Comparison of ENCODE assay signal across 21 mouse cellular contexts in the genomic region with DNA sequence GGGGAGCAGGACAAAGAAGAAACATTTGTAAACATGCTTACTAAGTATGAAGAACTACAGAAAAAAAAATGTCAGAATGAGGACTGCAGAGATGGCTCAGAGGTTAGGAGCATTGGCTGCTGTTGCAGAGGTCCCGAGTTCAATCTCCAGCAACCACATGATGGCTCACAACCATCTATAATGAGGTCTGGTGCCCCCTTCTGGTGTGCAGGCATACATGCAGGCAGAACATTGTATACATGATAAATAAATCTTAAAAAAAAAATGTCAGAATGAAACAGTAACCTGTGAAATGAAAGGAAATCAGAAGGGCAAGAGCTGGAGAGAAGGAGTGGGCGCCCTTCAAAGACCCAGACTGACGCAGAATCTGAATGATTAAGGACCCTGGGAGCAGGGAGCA. TPM values are rescaled to one million over a fixed set of nuclear protein-coding genes. Genes with fewer than 3 reads are reported as not detected.
DNase-seq lines count a peak whose midpoint lies in the region; ATAC-seq and TF ChIP-seq lines count a peak whose summit lies in the region.
"Had no signal": no experiment of that assay in that cellular context is flagged by ENCODE, and none has a peak within 500 bp of the region (broad histone marks: within the 10 kb centered on the region; RNA-seq: fewer than 3 reads in every experiment).

No protein-coding gene starts in this region.

- H3K4me3 ChIP-seq in hindbrain, postnatal 0 days (ENCODE audit: low read length) = no peak overlapping the region
- no peak overlapping the region for H3K4me3 ChIP-seq in hindbrain, embryonic 13.5 days
- H3K4me3 ChIP-seq in liver, embryonic 11.5 days (ENCODE audit: low read depth, low read length) = no peak overlapping the region
- H3K4me3 ChIP-seq in E14TG2a.4 (replicated peaks; ENCODE audit: low read length) = no peak overlapping the region
- no peak overlapping the region for H3K4me3 ChIP-seq in liver, embryonic 14.5 days (ENCODE audit: insufficient read depth in 1 of 2, low read depth in 2 of 2, low read length in 2 of 2)
- H3K4me3 ChIP-seq in midbrain, embryonic 15.5 days = no peak overlapping the region
- H3K4me3 ChIP-seq: hindbrain, embryonic 12.5 days; limb, embryonic 10.5 days had no signal

- H3K4me1 ChIP-seq in hindbrain, postnatal 0 days (ENCODE audit: insufficient read depth, low read length) = no peaks in the 10 kb centered on the region
- H3K4me1 ChIP-seq in hindbrain, embryonic 13.5 days (replicated peaks) = peaks cover 11% of the 10 kb centered on the region
- H3K4me1 ChIP-seq in liver, embryonic 11.5 days (replicated peaks; ENCODE audit: control insufficient read depth, insufficient read depth, low read length) = peaks cover 6% of the 10 kb centered on the region; the same call in 1 of the 2 replicates
- peaks cover 27% of the 10 kb centered on the region for H3K4me1 ChIP-seq in E14TG2a.4 (replicated peaks; ENCODE audit: low read depth, low read length)
- peaks cover 6 to 10% of the 10 kb centered on the region in 2 experiments; a peak in 3 of 4 replicates for H3K4me1 ChIP-seq in liver, embryonic 14.5 days (replicated peaks; ENCODE audit: control insufficient read depth in 2 of 2, insufficient read depth in 2 of 2, low read length in 1 of 2)
- peaks cover 12% of the 10 kb centered on the region for H3K4me1 ChIP-seq in midbrain, embryonic 15.5 days

- TF ChIP-seq EP300 in liver, embryonic 14.5 days (IDR thresholded peaks at IDR 0.05; ENCODE audit: low read depth) = no peak

- H3K9me3 ChIP-seq in hindbrain, postnatal 0 days (ENCODE audit: low read length) = no peaks in the 10 kb centered on the region
- H3K9me3 ChIP-seq in hindbrain, embryonic 13.5 days = no peaks in the 10 kb centered on the region
- H3K9me3 ChIP-seq in liver, embryonic 11.5 days (ENCODE audit: control insufficient read depth, low read length) = no peaks in the 10 kb centered on the region
- no peaks in the 10 kb centered on the region for H3K9me3 ChIP-seq in E14TG2a.4 (ENCODE audit: low read length)
- H3K9me3 ChIP-seq in liver, embryonic 14.5 days (ENCODE audit: control insufficient read depth, low read length) = no peaks in the 10 kb centered on the region
- H3K9me3 ChIP-seq in midbrain, embryonic 15.5 days = no peaks in the 10 kb centered on the region
- H3K9me3 ChIP-seq: hindbrain, embryonic 12.5 days; limb, embryonic 10.5 days; liver, embryonic 15.5 days had no signal

- no peak for ATAC-seq in hindbrain, postnatal 0 days
- ATAC-seq in hindbrain, embryonic 13.5 days (ENCODE audit: low FRiP score) = no peak
- ATAC-seq in liver, embryonic 11.5 days (replicated peaks; ENCODE audit: low FRiP score) = no peak
- ATAC-seq in liver, embryonic 14.5 days (ENCODE audit: insufficient read depth) = no peak
- ATAC-seq in midbrain, embryonic 15.5 days (replicated peaks) = no peak
- ATAC-seq: activated CD4-positive, CD25-positive, alpha-beta regulatory T cell, adult 4 months; forebrain, embryonic 16.5 days; intestine, embryonic 16.5 days had no signal

- 91% methylated on average over 3 of the region's 3 CpGs for WGBS in hindbrain, postnatal 0 days
- WGBS in hindbrain, embryonic 13.5 days = 84% methylated on average over 3 of the region's 3 CpGs
- 76% methylated on average over 3 of the region's 3 CpGs for WGBS in liver, embryonic 11.5 days
- 73% methylated on average over 3 of the region's 3 CpGs for WGBS in liver, embryonic 14.5 days (ENCODE audit: insufficient replicate concordance)
- WGBS in midbrain, embryonic 15.5 days = 93% methylated on average over 3 of the region's 3 CpGs

- no peak overlapping the region for H3K4me2 ChIP-seq in hindbrain, postnatal 0 days (ENCODE audit: low read depth, low read length)
- H3K4me2 ChIP-seq in hindbrain, embryonic 13.5 days = no peak overlapping the region
- peak overlapping the region; percentile 31; the same call in 1 of the 2 replicates for H3K4me2 ChIP-seq in liver, embryonic 11.5 days
- H3K4me2 ChIP-seq in liver, embryonic 14.5 days (ENCODE audit: low read depth) = no peak overlapping the region
- no peak overlapping the region for H3K4me2 ChIP-seq in midbrain, embryonic 15.5 days
- H3K4me2 ChIP-seq: heart, embryonic 11.5 days; hindbrain, embryonic 12.5 days had no signal

- no peaks in the 10 kb centered on the region for H3K27me3 ChIP-seq in hindbrain, postnatal 0 days (ENCODE audit: insufficient read depth, low read length)
- H3K27me3 ChIP-seq in hindbrain, embryonic 13.5 days = no peaks in the 10 kb centered on the region
- no peaks in the 10 kb centered on the region for H3K27me3 ChIP-seq in liver, embryonic 11.5 days (replicated peaks; ENCODE audit: control insufficient read depth, insufficient read depth, low read length)
- H3K27me3 ChIP-seq in E14TG2a.4 (ENCODE audit: insufficient read depth, low read length) = no peaks in the 10 kb centered on the region
- H3K27me3 ChIP-seq in liver, embryonic 14.5 days (ENCODE audit: control insufficient read depth, insufficient read depth, low read length) = no peaks in the 10 kb centered on the region
- no peaks in the 10 kb centered on the region for H3K27me3 ChIP-seq in midbrain, embryonic 15.5 days (replicated peaks)
- H3K27me3 ChIP-seq: hindbrain, embryonic 12.5 days; liver, embryonic 15.5 days had no signal

- H3K9ac ChIP-seq in hindbrain, postnatal 0 days (replicated peaks; ENCODE audit: low read length) = no peak overlapping the region
- no peak overlapping the region for H3K9ac ChIP-seq in hindbrain, embryonic 13.5 days
- H3K9ac ChIP-seq in liver, embryonic 11.5 days (ENCODE audit: low read depth, low read length) = no peak overlapping the region
- no peak overlapping the region for H3K9ac ChIP-seq in liver, embryonic 14.5 days (replicated peaks)
- H3K9ac ChIP-seq in midbrain, embryonic 15.5 days = no peak overlapping the region
- H3K9ac ChIP-seq: hindbrain, embryonic 12.5 days; liver, embryonic 15.5 days had no signal

- no peak overlapping the region for H3K27ac ChIP-seq in hindbrain, postnatal 0 days
- no peak overlapping the region for H3K27ac ChIP-seq in hindbrain, embryonic 13.5 days
- no peak overlapping the region for H3K27ac ChIP-seq in liver, embryonic 11.5 days (ENCODE audit: low read depth, low read length)
- no peak overlapping the region for H3K27ac ChIP-seq in liver, embryonic 14.5 days
- H3K27ac ChIP-seq in midbrain, embryonic 15.5 days = no peak overlapping the region
- H3K27ac ChIP-seq: hindbrain, embryonic 12.5 days; limb, embryonic 10.5 days; liver, embryonic 15.5 days had no signal

- no peak for DNase-seq in hindbrain, postnatal 0 days (ENCODE audit: low spot score)
- no peak for DNase-seq in liver, embryonic 11.5 days (ENCODE audit: low spot score)
- DNase-seq in liver = no peak
- no peak for DNase-seq in liver, embryonic 14.5 days (ENCODE audit: low read depth in 3 of 3, low spot score in 3 of 3)
- DNase-seq: adrenal gland, postnatal 10 days; B cell, adult 2 months; cerebellum, adult 11 months; cerebellum, postnatal 14 days; embryo, embryonic 11 days; heart, postnatal 10 days; right cerebral cortex, postnatal 4 days had no signal

- TF ChIP-seq CTCF in hindbrain, postnatal 0 days (IDR thresholded peaks at IDR 0.05; ENCODE audit: low read depth) = peak; percentile 41
- TF ChIP-seq CTCF in E14TG2a.4 (conservative IDR thresholded peaks at IDR 0.05; ENCODE audit: low read length) = peak; percentile 72
- peak; percentile 48 for TF ChIP-seq CTCF in liver, embryonic 14.5 days (IDR thresholded peaks at IDR 0.05; ENCODE audit: low read depth)

- no peaks in the 10 kb centered on the region for H3K36me3 ChIP-seq in hindbrain, postnatal 0 days (ENCODE audit: insufficient read depth, low read length)
- H3K36me3 ChIP-seq in hindbrain, embryonic 13.5 days = peaks cover 1% of the 10 kb centered on the region; the same call in 1 of the 2 replicates
- no peaks in the 10 kb centered on the region for H3K36me3 ChIP-seq in liver, embryonic 11.5 days (ENCODE audit: control insufficient read depth, insufficient read depth, low read length)
- peaks cover 9% of the 10 kb centered on the region for H3K36me3 ChIP-seq in E14TG2a.4 (ENCODE audit: insufficient read depth, low read length)
- no peaks in the 10 kb centered on the region; the same call in 1 of the 2 replicates for H3K36me3 ChIP-seq in liver, embryonic 14.5 days (replicated peaks; ENCODE audit: control insufficient read depth, insufficient read depth, low read depth)
- no peaks in the 10 kb centered on the region for H3K36me3 ChIP-seq in midbrain, embryonic 15.5 days (replicated peaks)

RNA-seq across cellular contexts. Expression of a gene that starts 1.7 kb away (rescaled TPM):
- total RNA-seq in hindbrain, postnatal 0 days (2014; rRNA removed) = 7.2 and 11.3 TPM in 2 replicates
- 2.9 and 3.3 TPM in 2 replicates for polyA plus RNA-seq in hindbrain, postnatal 0 days (2015; fragmentation: Nextera tagmentation; extraction: Ambion mirVana)
- polyA plus RNA-seq in hindbrain, embryonic 13.5 days (2015; fragmentation: Nextera tagmentation; extraction: Ambion mirVana) = 6.0 and 6.9 TPM in 2 replicates
- polyA plus RNA-seq in liver, embryonic 11.5 days (2014; fragmentation: Nextera tagmentation; extraction: Ambion mirVana) = 9.0 TPM in 2 replicates
- 3.1 and 4.7 TPM in 2 replicates for polyA plus RNA-seq in liver, embryonic 14.5 days (2012; rRNA removed)
- 5.3 and 6.0 TPM in 2 replicates for polyA plus RNA-seq in liver, embryonic 14.5 days (2014; fragmentation: Nextera tagmentation; extraction: Ambion mirVana)
- polyA plus RNA-seq in midbrain, embryonic 15.5 days (2015; fragmentation: Nextera tagmentation; extraction: Ambion mirVana) = 6.4 and 6.6 TPM in 2 replicates

RNA-seq across cellular contexts. Expression of a gene that starts 15.2 kb away (rescaled TPM):
- total RNA-seq in hindbrain, postnatal 0 days (2014; rRNA removed) = 12.9 and 17.9 TPM in 2 replicates
- polyA plus RNA-seq in hindbrain, postnatal 0 days (2015; fragmentation: Nextera tagmentation; extraction: Ambion mirVana) = 20.0 and 22.7 TPM in 2 replicates
- polyA plus RNA-seq in hindbrain, embryonic 13.5 days (2015; fragmentation: Nextera tagmentation; extraction: Ambion mirVana) = 31.1 and 31.2 TPM in 2 replicates
- 28.6 and 32.9 TPM in 2 replicates for polyA plus RNA-seq in liver, embryonic 11.5 days (2014; fragmentation: Nextera tagmentation; extraction: Ambion mirVana)
- 6.2 and 10.4 TPM in 2 replicates for polyA plus RNA-seq in liver, embryonic 14.5 days (2012; rRNA removed)
- polyA plus RNA-seq in liver, embryonic 14.5 days (2014; fragmentation: Nextera tagmentation; extraction: Ambion mirVana) = 7.5 and 9.8 TPM in 2 replicates
- polyA plus RNA-seq in midbrain, embryonic 15.5 days (2015; fragmentation: Nextera tagmentation; extraction: Ambion mirVana) = 30.9 and 33.5 TPM in 2 replicates

RNA-seq across cellular contexts. Expression of a gene that starts 24.6 kb away (rescaled TPM):
- 639 and 658 TPM in 2 replicates for total RNA-seq in hindbrain, postnatal 0 days (2014; rRNA removed)
- polyA plus RNA-seq in hindbrain, postnatal 0 days (2015; fragmentation: Nextera tagmentation; extraction: Ambion mirVana) = 2,274 and 2,322 TPM in 2 replicates
- 1,588 and 1,676 TPM in 2 replicates for polyA plus RNA-seq in hindbrain, embryonic 13.5 days (2015; fragmentation: Nextera tagmentation; extraction: Ambion mirVana)
- polyA plus RNA-seq in liver, embryonic 11.5 days (2014; fragmentation: Nextera tagmentation; extraction: Ambion mirVana) = 1,203 and 1,215 TPM in 2 replicates
- polyA plus RNA-seq in liver, embryonic 14.5 days (2012; rRNA removed) = 351 and 427 TPM in 2 replicates
- polyA plus RNA-seq in liver, embryonic 14.5 days (2014; fragmentation: Nextera tagmentation; extraction: Ambion mirVana) = 916 and 969 TPM in 2 replicates
- polyA plus RNA-seq in midbrain, embryonic 15.5 days (2015; fragmentation: Nextera tagmentation; extraction: Ambion mirVana) = 1,240 and 1,355 TPM in 2 replicates

RNA-seq across cellular contexts. Expression of a gene that starts 24.7 kb away (rescaled TPM):
- 8.0 and 10.4 TPM in 2 replicates for total RNA-seq in hindbrain, postnatal 0 days (2014; rRNA removed)
- polyA plus RNA-seq in hindbrain, postnatal 0 days (2015; fragmentation: Nextera tagmentation; extraction: Ambion mirVana) = 4.3 and 4.4 TPM in 2 replicates
- 6.7 and 7.3 TPM in 2 replicates for polyA plus RNA-seq in hindbrain, embryonic 13.5 days (2015; fragmentation: Nextera tagmentation; extraction: Ambion mirVana)
- 18.4 and 18.8 TPM in 2 replicates for polyA plus RNA-seq in liver, embryonic 11.5 days (2014; fragmentation: Nextera tagmentation; extraction: Ambion mirVana)
- polyA plus RNA-seq in liver, embryonic 14.5 days (2012; rRNA removed) = 5.2 and 8.0 TPM in 2 replicates
- 3.5 and 4.5 TPM in 2 replicates for polyA plus RNA-seq in liver, embryonic 14.5 days (2014; fragmentation: Nextera tagmentation; extraction: Ambion mirVana)
- 6.6 and 6.8 TPM in 2 replicates for polyA plus RNA-seq in midbrain, embryonic 15.5 days (2015; fragmentation: Nextera tagmentation; extraction: Ambion mirVana)

RNA-seq across cellular contexts. Expression of a gene that starts 50.9 kb away (rescaled TPM):
- 43.4 and 44.2 TPM in 2 replicates for total RNA-seq in hindbrain, postnatal 0 days (2014; rRNA removed)
- 79.8 and 80.7 TPM in 2 replicates for polyA plus RNA-seq in hindbrain, postnatal 0 days (2015; fragmentation: Nextera tagmentation; extraction: Ambion mirVana)
- 93.2 and 98.1 TPM in 2 replicates for polyA plus RNA-seq in hindbrain, embryonic 13.5 days (2015; fragmentation: Nextera tagmentation; extraction: Ambion mirVana)
- 107 and 110 TPM in 2 replicates for polyA plus RNA-seq in liver, embryonic 11.5 days (2014; fragmentation: Nextera tagmentation; extraction: Ambion mirVana)
- polyA plus RNA-seq in liver, embryonic 14.5 days (2012; rRNA removed) = 10.7 and 14.9 TPM in 2 replicates
- polyA plus RNA-seq in liver, embryonic 14.5 days (2014; fragmentation: Nextera tagmentation; extraction: Ambion mirVana) = 45.0 and 52.3 TPM in 2 replicates
- polyA plus RNA-seq in midbrain, embryonic 15.5 days (2015; fragmentation: Nextera tagmentation; extraction: Ambion mirVana) = 87.7 and 90.5 TPM in 2 replicates
